Mouse (Mus musculus) heart, embryonic 11.5 days (tissue): ENCODE data around the gene Cyp39a1. TPM values are rescaled to one million over a fixed set of nuclear protein-coding genes. Genes with fewer than 3 reads are reported as not detected.

Experiments used
- ATAC-seq: fragments of 200-750 bp; cut with Nextera tagmentation; replicated peaks from 2 replicates; pipeline ENCODE4 v1.8.0; 2017; ENCODE audit warnings: moderate library complexity; ENCODE audit not compliant: insufficient number of reproducible peaks, low FRiP score, low TSS enrichment
- H3K27ac ChIP-seq: fragments of 300-500 bp; sonication (generic); 2 replicates; pipeline ENCODE4 v1.5.1; 2014; ENCODE audit warnings: mild to moderate bottlenecking, low read depth, low read length
- H3K27me3 ChIP-seq: fragments of 300-500 bp; sonication (generic); 2 replicates; pipeline ENCODE4 v1.6.1; 2014; ENCODE audit warnings: mild to moderate bottlenecking, low read length, mixed read lengths; ENCODE audit not compliant: control insufficient read depth, insufficient read depth
- H3K36me3 ChIP-seq: fragments of 300-500 bp; sonication (generic); 2 replicates; pipeline ENCODE4 v1.6.1; 2014; ENCODE audit warnings: mild to moderate bottlenecking, low read length, moderate library complexity, mixed read lengths; ENCODE audit not compliant: control insufficient read depth, insufficient read depth
- H3K4me1 ChIP-seq: fragments of 300-500 bp; sonication (generic); 2 replicates; pipeline ENCODE4 v1.6.1; 2014; ENCODE audit warnings: low read length; ENCODE audit not compliant: control insufficient read depth, insufficient read depth
- H3K4me2 ChIP-seq: fragments of 300-500 bp; sonication (generic); 2 replicates; pipeline ENCODE4 v1.6.1; 2014; ENCODE audit warnings: mild to moderate bottlenecking, moderate library complexity
- H3K4me3 ChIP-seq: fragments of 300-500 bp; sonication (generic); 2 replicates; pipeline ENCODE4 v1.5.1; 2014; ENCODE audit warnings: low read depth, low read length
- H3K9ac ChIP-seq: fragments of 300-500 bp; sonication (generic); 2 replicates; pipeline ENCODE4 v1.6.1; 2014; ENCODE audit warnings: mild to moderate bottlenecking, low read depth, low read length, moderate library complexity
- H3K9me3 ChIP-seq: fragments of 300-500 bp; sonication (generic); replicated peaks from 2 replicates; pipeline ENCODE4 v1.6.1; 2016; ENCODE audit warnings: low read length; ENCODE audit not compliant: control insufficient read depth
- WGBS: fragments of 180-500 bp; shearing (Covaris S2); extraction: QIAGEN DNeasy Blood & Tissue Kit; methylation state at CpG from one replicate; pipeline ENCODE4 v1.1.7; 2014; ENCODE audit not compliant: insufficient replicate concordance; 5-methylcytosine and 5-hydroxymethylcytosine counted together
- polyA plus RNA-seq: library from polyadenylated mRNA; unstranded; fragments of >200 nt; fragmentation: Nextera tagmentation; extraction: Ambion mirVana; gene quantifications from 2 replicates; pipeline ENCODE4 v1.2.1, GENCODE M21; 2014

The Cyp39a1 gene
- polyA plus RNA-seq, 1 experiment from 2014 or later: 18.6 TPM

DNA sequence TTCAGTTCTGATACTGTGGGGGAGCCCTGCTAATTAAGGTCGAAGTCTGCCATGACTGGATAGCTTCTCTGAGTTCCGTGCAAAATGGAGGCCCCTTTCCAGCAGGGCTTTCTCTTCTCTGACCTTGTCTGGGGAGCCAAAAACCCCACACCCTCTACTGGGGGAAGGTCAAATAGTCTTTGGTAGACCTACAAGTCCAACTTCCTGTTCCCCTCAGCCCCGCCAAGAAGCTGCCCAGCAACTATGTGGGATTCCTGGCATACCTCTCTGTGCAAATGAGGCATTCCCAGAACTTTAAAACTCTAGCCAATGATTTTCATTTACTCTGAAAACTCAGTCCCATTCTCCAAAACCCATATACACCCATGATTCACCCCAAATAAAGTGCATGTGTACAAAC lies 52.2 kb downstream of the Cyp39a1 start:
- no peak for ATAC-seq
- WGBS: 80% methylated on average over 3 of the region's 3 CpGs
- peaks cover 9% of the 10 kb centered on the region; the same call in 1 of the 2 replicates for H3K4me1 ChIP-seq
- H3K4me3 ChIP-seq: no peak overlapping the region
- H3K36me3 ChIP-seq: 0 out of 2 replicates have a peak, but pooled peaks cover 5% of the 10 kb centered on the region
- no peak overlapping the region for H3K4me2 ChIP-seq
- no peak overlapping the region for H3K9ac ChIP-seq
- no peaks in the 10 kb centered on the region for H3K27me3 ChIP-seq
- H3K9me3 ChIP-seq: no peaks in the 10 kb centered on the region; the same call in 1 of the 2 replicates
- no peak overlapping the region for H3K27ac ChIP-seq

DNA sequence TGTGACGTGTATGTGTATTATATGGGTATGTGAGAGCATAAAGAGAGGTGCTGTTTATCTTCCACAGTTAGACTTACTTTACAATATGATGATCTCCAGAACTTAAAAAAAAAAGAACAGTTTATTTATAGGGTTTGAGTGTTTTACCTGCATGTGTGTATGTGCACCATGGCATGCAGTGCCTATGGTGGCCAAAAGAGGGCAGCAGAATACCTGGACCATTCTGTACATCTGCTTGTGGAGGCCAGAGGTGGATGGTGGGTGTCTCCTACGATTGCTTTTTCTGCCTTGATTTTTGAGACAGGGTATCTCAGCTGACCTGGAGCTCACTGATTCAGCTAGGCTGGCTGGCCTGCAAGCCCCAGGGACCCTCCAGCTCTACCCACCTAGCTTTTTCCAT lies 57.3 kb downstream of the Cyp39a1 start:
- ATAC-seq: no peak
- H3K27me3 ChIP-seq: no peaks in the 10 kb centered on the region
- 0 out of 2 replicates have a peak, but pooled peaks cover 8% of the 10 kb centered on the region for H3K36me3 ChIP-seq
- H3K9ac ChIP-seq: no peak overlapping the region
- H3K9me3 ChIP-seq: no peaks in the 10 kb centered on the region; the same call in 1 of the 2 replicates
- 87% methylated on average over 2 of the region's 2 CpGs for WGBS
- no peak overlapping the region for H3K27ac ChIP-seq
- H3K4me2 ChIP-seq: no peak overlapping the region
- no peak overlapping the region for H3K4me3 ChIP-seq
- H3K4me1 ChIP-seq: peaks cover under 1% of the 10 kb centered on the region; the same call in 1 of the 2 replicates

DNA sequence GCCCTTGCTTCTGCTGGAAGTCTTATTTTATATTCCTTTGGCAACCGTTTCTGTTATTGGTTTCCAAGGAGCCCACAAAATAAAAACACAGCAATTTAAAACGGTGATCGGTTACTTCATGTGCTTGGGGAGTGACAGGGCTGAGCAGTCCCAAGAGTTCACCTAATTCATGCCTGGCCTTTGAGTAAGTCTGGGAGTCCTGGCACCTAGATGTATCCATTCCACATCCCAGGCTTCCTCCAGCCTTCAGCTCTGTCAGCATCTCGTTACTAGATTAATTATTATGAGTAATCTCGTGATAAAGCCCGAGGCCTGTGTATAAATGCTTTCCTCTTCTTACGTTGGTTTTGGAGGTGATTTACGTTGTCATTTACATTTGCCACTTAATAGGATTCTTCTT lies 64.1 kb downstream of the Cyp39a1 start:
- Histone ChIP-seq H3K36me3 (no peaks in the 10 kb centered on the region), H3K4me3 (no peak overlapping the region), H3K27me3 (no peaks in the 10 kb centered on the region), H3K4me1 (no peaks in the 10 kb centered on the region), H3K27ac (no peak overlapping the region), H3K9ac (no peak overlapping the region), H3K9me3 (no peaks in the 10 kb centered on the region), H3K4me2 (no peak overlapping the region)
- WGBS: 76% methylated on average over 8 of the region's 8 CpGs
- no peak for ATAC-seq

DNA sequence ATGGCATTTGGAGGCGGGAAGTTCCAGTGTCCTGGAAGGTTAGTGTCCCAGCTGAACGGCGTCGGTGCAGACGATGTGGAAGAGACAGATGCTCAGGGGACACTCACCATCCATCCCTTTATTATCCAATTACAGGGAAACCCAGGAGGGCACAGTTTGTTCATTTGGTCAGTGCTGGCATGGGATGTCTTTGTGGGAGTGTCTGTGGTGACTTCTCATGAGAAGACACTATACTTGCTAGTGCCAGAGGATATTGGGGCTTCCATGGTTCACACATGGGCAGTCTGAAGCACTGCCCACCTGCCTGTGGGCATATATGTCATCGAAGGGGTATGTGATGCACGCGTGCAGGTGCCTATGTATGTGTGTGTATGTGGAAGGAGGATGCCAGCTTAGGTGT lies 64.8 kb downstream of the Cyp39a1 start:
- Histone ChIP-seq H3K4me2 (no peak overlapping the region), H3K4me1 (no peaks in the 10 kb centered on the region), H3K9ac (no peak overlapping the region), H3K9me3 (no peaks in the 10 kb centered on the region), H3K4me3 (no peak overlapping the region), H3K27me3 (no peaks in the 10 kb centered on the region), H3K36me3 (no peaks in the 10 kb centered on the region), H3K27ac (no peak overlapping the region)
- WGBS: 86% methylated on average over 8 of the region's 8 CpGs
- ATAC-seq: no peak

DNA sequence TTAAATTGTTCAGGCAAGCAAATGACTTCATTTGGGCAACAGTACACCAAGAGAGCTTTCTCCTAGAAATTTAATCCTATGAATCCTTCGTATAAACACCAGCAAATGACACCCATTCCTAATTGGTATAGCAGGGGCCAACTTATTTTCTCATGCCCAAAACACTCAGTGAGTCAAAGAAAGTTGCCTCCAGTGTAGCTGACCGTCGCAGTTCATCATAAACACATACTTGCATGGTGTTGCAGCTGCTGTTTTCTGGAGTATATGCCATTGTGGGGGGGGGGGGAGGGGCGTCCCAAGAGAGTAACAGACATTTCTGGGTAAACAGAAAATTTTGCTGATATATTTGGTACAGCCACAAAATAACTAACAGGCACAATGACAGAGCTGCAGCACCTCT lies 67.0 kb downstream of the Cyp39a1 start:
- no peak for ATAC-seq
- Histone ChIP-seq H3K4me2 (no peak overlapping the region), H3K9me3 (no peaks in the 10 kb centered on the region), H3K36me3 (no peaks in the 10 kb centered on the region), H3K27me3 (no peaks in the 10 kb centered on the region), H3K27ac (no peak overlapping the region), H3K9ac (no peak overlapping the region), H3K4me3 (no peak overlapping the region), H3K4me1 (no peaks in the 10 kb centered on the region)
- WGBS: 81% methylated on average over 4 of the region's 4 CpGs

DNA sequence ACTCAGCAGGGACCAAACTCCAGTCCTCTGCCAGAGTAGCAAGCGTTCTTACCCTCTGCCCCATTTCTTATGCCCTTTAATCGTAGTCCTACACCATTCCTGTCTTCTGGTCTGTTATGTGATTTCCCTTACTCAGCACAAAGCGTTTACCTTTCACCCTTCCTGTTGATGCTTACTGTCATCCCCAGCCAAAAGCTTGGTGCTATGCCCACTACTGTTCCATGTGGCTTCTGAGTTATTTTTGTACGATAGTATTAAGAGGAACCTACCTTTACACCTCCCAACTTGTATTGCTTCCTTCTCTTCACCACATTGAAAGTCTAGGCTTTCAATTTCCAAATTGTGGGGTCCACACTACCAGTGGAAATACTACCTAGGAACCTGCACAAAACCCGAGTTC lies 76.7 kb downstream of the Cyp39a1 start:
- H3K4me2 ChIP-seq: peak overlapping the region; percentile 19; the same call in 1 of the 2 replicates
- H3K27ac ChIP-seq: peak overlapping the region; percentile 81
- H3K9ac ChIP-seq: no peak overlapping the region
- H3K36me3 ChIP-seq: no peaks in the 10 kb centered on the region
- H3K9me3 ChIP-seq: no peaks in the 10 kb centered on the region
- 75% methylated on average over 5 of the region's 5 CpGs for WGBS
- no peaks in the 10 kb centered on the region for H3K27me3 ChIP-seq
- no peak for ATAC-seq
- H3K4me3 ChIP-seq: no peak overlapping the region
- peaks cover 14% of the 10 kb centered on the region; the same call in 1 of the 2 replicates for H3K4me1 ChIP-seq

DNA sequence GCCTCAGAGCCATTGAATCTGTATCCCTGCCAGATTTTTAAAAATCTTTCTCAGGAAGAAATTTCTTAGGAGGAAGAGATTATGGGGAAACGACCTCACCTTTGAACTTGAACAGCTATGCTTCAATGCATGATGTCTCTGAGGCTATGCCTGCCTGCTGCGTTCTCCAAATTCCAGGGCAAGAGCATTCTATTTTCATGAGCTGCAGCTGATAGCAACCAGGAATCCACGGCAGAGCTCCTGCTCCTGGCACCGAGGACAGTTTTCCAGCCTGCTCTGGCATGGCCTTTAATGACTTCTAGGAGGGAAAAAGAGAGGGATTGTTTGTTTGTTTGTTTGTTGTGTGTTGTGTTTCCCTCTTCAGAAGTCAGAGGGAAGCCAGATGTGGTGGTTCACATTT lies 77.2 kb downstream of the Cyp39a1 start:
- Histone ChIP-seq H3K36me3 (no peaks in the 10 kb centered on the region), H3K9me3 (no peaks in the 10 kb centered on the region)
- peak; percentile 59; the same call in 1 of the 2 replicates for ATAC-seq

DNA sequence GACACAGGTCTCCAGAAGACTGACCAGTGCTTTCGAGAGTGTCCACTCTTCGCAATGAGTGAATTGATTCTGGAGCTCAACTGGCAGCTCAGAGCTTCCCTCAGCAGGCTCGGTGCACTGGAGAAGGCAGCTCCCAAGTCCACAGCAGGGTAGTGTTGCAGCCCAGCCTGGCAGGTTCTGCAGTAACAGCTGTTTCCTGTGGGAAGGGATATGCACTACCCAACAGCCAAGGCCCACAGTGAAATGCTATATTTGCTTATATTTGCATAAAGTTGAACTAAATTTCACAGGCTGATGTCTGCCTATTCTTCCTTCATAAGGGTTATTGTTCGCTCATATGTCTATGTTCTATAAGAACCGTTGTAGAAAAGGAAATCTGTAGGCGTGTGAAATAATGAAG lies 83.9 kb downstream of the Cyp39a1 start:
- Histone ChIP-seq H3K9ac (no peak overlapping the region), H3K36me3 (no peaks in the 10 kb centered on the region), H3K4me2 (no peak overlapping the region), H3K27ac (no peak overlapping the region), H3K27me3 (no peaks in the 10 kb centered on the region), H3K4me3 (no peak overlapping the region), H3K4me1 (peaks cover 2% of the 10 kb centered on the region; the same call in 1 of the 2 replicates), H3K9me3 (no peaks in the 10 kb centered on the region)
- 82% methylated on average over 6 of the region's 6 CpGs for WGBS
- no peak for ATAC-seq

More for the DNA sequence above, 77.2 kb downstream of the Cyp39a1 start:
- H3K4me3 ChIP-seq: no peak overlapping the region
- 16% methylated on average over 4 of the region's 4 CpGs for WGBS
- peak overlapping the region; percentile 19 for H3K4me2 ChIP-seq
- peak overlapping the region; percentile 81 for H3K27ac ChIP-seq
- no peaks in the 10 kb centered on the region for H3K27me3 ChIP-seq
- peaks cover 14% of the 10 kb centered on the region; the same call in 1 of the 2 replicates for H3K4me1 ChIP-seq
- H3K9ac ChIP-seq: no peak overlapping the region

DNA sequence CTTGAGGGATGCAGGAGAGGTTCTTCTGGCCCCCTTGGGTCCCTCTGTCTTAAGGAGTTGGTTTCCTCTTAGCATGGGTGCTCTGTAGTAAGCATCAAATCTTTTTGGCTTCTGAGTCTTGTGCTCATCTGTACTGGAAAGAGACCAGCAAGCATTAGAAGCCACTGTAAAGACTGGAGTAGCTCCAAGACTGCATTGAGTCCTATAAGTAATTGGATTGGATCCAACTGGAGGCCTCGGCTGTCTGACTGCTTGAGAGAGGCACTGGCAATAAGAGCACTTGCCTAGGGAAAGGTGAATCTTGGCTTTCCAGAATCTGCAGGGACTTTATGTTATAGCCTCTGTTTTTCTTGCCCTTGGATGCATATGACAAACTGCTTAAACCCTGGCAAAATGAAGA lies 85.6 kb downstream of the Cyp39a1 start:
- Histone ChIP-seq H3K9ac (no peak overlapping the region), H3K27ac (no peak overlapping the region)

More for the DNA sequence above, 85.6 kb downstream of the Cyp39a1 start:
- no peak for ATAC-seq
- no peaks in the 10 kb centered on the region for H3K9me3 ChIP-seq
- no peaks in the 10 kb centered on the region for H3K27me3 ChIP-seq
- WGBS: 61% methylated on average over 1 of the region's 1 CpGs
- H3K4me1 ChIP-seq: peaks cover 2% of the 10 kb centered on the region; the same call in 1 of the 2 replicates
- no peaks in the 10 kb centered on the region for H3K36me3 ChIP-seq
- H3K4me3 ChIP-seq: no peak overlapping the region
- H3K4me2 ChIP-seq: no peak overlapping the region
